Mouse (Mus musculus) thymus, adult 18-20 months (tissue): ENCODE results near the gene Gm20696.
A peak's percentile ranks its signal among the peaks of the same experiment; 100 is the strongest.

Experiments
- DNase-seq, 2 experiments: peaks; one replicate each; pipeline ENCODE4 v3.0.0; 2022; ENCODE audit warnings: mixed read lengths in 2 of 2

Gm20696 gene

DNA sequence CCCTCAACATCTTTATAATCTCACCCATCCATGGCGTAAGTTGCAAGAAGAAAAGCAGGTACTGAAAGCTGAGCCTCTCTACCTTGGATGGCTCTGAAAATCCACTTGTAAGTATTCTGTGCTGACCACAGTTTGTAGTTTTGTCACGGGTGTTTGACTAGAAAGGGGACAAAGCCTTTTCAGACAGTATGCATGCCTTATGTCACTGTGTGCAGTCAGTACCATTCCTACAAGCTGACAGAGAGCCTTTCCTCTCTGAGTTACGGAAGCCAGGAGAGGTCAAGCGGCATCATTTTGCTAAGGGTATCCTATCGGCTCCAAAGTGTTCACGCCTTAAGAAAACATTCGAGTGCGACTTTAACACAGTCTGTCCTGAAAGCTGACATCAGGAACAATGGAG, 346.2 kb downstream of the Gm20696 start:
- no peak for DNase-seq

DNA sequence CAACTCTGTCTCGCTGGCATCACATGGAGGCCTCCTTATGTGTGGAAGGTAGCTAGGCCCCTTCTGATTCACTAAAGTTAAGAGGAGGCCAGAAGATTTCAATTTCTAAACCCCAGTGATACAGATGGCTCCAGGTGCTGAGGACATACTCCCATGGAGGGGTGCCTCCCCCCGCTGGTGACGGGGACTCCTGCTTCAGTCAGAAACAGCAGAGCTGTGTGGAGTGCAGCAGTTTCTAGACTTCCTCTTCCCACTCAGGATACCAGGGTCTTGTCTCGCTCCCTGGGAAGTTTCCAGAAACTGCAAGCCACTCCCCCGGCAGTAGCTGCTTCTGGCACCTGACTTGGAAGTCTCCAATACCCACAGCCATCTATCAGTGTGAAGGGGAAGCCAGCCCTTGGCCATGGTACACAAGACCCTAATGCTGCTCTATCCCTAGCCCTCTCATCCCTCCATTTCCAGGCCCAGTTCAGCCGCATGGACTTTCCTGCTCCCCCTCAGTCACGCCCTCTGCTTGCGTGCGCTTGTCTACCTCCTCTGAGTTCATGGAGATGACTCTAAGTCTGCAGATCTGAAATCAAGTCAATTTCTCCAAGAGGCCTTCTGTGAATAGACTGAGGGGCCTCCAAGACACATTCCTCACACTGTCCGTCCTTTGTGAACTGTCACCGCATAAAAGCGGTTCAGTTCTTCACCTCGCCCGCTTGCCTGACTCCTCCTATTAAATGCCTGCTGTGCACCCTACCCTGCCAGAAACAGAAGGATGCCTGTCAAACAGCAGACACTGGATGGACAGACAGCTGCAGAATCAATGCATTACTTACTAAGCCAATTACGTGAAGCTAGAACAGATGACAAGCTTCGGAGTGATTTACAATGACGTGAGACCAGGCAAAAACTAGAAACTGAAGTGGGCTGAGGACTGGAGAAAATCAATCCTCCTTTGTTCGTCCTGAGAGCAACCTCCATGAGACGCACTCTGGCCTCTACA, 346.9 kb downstream of the Gm20696 start:
- peak in 1 of 2 experiments; percentile 5 for DNase-seq

DNA sequence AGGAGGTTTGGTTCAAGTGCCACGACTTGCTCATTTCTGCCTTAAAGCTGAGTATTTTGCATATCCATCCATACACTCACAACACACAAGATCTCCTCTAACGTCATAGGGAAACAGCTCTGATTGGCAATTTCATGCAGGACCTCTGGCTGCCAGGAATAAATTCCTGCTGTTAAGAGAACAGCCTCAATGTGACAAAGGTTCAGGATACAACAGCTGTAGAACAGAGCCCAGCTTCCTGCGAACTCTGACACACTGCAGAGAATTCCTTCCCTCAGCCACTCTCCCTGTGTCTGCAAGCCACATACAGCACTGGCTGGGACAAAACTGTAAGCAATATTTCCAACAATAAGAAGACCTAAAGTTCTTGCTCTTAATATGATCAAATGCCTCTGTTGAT, 351.9 kb downstream of the Gm20696 start:
- DNase-seq: no peak

DNA sequence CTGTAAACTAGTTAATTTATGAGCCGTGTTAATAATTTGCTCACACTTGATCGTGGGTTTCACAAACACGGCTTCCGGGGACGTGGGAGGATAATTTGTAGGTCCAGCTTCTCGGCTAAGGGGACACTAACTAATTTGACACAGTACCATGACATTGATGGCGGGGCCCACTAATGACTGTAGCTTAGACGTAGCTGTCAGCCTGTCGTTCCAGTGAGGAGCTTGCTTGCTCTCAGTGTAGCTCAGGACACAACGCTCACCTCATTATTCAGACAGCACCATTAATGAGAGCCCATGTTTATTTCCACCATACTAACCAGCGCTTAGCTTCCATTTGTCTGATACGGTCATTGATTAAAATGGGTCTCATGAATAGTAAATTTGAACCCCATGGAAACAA, 356.1 kb downstream of the Gm20696 start:
- no peak for DNase-seq

DNA sequence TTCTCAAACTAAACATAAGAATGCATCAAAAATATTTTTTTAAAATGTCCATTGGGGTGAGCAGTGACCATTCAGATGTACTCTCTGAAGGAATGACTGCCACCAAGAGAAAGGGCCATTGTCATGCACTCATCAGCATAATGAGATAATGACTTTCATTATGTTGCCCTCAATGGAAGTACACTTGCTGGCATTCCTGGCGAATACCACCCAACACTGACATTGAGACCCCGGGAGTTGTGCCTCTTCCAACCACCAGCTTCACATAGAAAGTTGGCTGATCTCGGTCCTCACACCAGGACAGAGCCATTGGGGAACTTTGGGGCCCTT, 356.5 kb downstream of the Gm20696 start:
- no peak for DNase-seq

DNA sequence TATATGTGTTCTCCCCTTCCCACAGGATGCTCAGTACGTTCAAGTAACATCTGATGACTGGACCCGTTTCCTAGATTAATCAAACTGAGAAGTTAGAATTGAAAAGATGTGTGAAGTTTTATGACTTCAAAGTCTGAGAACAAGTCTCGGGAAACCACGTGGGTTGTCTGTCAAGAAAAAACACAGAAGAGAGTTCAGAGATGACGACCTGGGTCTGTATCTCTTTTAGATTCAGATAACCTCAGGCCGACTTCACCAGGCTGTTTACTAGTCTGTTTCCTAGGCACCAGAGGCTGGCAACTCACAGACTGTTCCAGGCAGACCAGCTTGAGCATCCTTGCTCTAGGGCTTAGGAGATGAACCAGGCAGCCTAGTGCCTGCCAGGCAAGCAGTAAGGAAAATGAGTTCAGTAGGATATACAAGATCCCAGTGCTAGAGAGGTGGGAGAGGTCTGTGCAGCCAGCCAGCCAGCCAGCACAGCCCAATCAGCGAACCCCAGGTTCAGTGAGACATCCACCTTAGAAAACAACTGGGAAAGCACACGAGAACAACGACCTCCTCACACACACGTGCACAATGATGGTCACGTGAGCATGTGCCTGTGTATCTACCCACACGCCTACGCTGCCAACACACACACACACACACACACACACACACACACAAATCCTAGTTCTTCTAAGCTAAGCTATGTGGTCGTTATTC, 357.0 kb downstream of the Gm20696 start:
- DNase-seq: no peak

DNA sequence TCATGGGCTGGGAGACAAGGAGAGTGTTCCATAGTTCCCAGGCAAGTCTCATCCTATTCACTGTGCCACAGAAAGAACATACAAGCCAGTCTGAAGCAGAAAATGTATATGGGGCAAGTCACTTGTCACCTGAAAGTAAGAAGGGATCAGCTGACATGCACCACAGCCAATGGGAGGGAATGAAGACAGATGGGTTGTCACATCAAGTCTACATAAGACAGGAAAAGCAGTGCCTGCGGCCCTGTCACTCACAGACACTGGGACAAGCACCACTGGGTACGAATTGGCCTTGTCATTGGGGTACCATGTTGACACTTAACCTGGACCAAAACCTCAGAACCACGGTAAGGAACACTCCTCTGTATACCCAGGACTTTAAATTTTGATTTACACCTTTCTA, 360.8 kb downstream of the Gm20696 start:
- DNase-seq: no peak

DNA sequence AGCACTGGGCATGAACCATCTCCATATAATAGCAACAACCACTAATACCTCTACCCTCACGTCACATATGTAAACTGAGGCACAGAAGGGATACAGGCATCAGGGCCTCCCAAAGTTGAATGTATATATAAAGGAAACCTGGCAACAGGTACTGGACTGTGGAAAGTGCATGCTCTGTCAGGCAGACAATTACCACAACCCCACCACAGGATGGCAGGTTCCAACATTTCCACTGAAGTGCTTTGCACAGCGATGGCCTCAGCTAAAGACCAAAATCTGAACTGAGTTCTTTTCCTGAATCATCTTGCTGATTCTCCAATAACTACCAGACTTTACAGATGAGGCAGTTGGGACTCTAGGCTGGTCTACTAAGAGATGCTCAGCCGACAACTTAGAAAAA, 361.4 kb downstream of the Gm20696 start:
- no peak for DNase-seq

DNA sequence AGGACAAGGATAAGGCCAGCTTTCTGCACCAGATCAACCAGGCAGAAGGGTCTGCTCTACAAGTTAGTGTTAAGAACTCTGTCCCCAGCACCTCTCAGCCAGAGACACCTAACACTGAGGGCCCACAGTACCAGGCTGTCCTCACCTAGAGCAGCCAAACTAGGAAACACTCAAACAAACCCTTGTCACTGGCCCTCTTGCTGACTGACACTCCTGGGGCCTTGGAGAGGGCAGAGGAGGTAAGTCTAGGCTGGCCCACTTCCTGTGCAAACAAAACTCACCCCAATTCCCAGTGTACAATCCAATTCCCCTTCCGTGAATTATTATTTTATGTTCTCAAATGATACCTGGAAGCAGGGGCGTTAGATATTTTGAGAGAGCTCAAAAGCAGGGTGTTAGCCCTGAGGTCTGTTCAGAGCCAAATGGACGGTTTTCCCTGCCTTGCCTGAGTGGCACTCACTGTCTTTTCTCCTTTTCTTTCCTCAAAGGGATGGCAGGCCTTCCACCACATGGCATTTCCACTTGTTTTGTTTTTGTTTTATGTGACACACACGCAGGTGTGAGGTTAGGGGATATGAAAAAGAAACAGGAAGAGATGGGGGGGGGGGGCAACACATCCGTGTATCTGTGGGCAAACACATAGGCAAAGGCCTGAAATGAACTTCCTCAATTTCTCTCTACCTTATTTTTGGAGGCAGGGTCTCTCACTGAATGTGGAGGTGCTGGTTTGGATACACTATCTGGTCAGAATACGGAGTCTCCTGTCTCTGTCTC, 363.7 kb downstream of the Gm20696 start:
- DNase-seq: peak in 1 of 2 experiments; percentile 49

DNA sequence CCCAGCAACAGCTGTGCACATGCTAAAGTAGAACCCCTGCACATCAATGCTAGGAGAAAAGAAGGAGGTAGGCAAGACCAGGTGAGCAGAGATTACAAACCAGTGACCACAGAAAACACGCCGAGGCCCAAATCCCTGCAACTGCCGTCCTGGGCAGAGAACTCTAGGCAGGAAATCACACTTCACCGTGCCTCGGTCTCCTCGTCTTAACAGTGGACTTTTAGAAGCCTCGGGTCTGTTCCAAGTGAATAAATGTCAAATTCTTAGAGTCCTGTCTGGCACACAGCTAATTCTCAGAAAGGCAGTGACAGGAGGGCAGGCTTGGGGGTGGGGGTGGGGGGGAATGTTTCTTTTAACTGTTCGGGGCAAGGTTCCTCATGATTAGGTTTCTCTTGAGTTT, 364.7 kb downstream of the Gm20696 start:
- no peak for DNase-seq

DNA sequence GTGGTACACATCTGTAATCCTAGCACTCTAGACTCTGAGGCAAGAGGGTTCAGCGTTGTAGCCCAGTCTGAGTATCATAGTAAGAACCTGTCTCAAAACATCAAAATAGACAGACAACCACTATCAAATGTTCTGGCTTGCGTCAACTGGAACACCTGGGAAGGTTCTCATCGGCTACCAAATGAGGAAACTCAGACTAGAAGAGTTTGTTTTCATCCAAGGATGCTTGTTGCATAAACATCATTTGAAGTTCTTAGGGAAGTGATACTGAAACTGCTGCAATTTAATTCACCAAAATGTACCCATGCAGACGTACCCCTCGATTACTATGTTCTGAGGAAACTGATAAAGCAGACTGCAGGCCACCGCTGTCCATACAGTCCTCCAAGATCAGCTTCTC, 366.4 kb downstream of the Gm20696 start:
- no peak for DNase-seq

DNA sequence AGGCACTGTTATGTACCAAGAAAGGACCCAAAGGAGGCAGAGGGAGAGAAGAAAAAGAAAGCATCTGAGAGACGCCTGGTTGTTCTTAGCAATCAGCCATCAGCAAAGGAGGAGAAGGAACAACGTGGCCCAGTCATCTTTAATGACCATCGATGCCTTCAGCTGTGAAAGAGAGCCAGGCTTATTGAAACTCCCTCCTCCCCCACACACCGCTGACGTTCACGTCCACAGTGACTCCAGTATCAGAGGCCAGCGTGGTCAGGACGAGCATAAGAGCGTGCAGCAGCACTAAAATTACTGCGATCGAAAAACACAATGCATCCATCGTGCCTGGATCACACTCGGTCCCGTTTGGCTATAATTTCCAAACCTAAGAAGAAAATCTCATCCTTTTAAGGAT, 367.4 kb downstream of the Gm20696 start:
- no peak for DNase-seq

DNA sequence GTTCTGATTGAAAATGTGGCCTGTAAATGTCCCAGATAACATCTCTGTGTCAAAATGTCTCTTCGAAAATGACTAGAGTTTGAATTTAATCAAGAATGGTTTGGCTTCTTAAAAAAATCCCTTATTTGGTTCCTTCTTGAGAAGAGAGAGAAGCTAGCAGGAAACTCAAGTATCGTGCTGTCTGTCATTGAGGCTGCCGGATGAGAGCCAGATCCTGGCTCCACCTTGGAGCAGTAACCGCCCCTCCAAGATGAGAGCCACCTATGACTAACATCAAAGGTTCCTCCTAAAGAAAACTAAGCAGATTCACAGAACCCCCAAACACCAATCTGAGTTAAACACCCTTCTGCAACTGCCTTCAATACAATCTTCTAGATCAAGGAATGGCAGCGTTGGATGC, 369.1 kb downstream of the Gm20696 start:
- no peak for DNase-seq

DNA sequence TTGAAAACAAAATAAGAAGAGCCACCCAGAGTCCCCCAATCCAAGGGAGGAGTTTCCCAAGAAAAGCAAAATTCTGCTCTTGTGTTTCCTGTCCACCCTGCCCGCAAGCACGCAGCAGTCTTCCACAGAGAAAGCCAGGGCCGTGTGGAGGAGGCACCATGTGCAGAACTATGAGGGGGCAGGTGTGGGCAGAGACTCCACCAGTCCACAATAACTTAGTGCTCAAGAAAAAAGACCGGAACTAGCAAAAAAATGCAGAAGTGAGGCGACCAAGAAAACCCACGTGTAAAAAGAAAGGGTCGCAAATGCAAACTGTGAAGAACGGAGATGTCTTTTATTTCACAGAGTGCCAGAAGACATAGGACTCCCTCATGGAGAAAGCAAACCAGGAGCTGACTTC, 371.1 kb downstream of the Gm20696 start:
- DNase-seq: no peak

DNA sequence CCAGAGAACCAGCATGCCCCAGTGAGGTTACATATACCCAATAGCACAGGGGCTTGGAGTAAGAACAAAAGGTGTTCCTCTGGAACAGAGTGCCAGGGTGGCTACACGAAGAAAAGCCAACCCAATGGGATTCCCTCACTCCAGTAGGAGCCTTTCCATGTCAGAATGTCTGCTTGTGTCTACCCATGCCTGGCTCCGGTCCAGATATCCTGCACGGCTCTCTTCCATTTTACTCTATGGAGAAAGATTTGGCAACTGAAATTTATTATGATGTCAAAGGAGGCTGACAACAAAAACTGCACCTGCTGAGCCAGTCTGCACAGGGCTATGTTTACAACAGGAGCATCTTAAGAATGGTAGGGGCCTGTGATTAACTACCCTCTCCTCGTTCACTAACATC, 377.4 kb downstream of the Gm20696 start:
- DNase-seq: no peak

DNA sequence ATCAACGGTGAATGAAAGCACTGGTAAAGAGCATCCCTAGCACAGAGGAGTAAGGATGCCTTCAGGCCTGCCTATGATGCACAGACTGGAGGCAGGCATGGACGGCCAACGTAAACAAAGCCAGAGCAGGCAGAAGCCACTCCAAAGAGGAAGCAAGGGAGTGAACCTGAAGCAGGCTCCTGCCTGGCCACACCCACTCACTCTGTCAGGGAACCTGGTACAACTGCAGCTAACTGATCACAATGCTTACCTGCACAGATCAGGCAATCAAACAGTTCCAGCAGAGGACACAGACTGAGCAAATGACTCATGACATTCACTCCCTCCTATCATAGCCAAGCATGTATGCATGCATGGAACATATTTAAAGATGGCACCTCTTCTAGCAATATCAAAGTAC, 381.6 kb downstream of the Gm20696 start:
- no peak for DNase-seq

DNA sequence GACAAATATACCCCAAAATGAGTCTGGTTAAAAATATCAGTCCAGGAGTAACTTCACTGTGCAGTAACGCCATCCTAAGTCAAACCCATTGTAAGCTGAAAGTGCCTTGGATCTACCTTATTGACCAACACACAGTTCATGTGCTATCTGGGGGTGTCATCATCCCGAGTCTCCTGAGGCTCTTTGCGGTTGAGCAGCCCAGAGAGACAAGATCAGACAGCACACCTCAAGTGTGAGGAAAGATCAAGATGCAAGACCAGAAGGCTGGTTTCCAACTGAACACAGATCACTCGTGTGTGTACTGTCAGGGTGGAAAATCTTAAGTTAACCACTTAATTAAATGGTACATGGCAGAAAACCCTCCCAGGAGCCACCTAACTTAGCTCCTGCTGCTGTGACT, 382.6 kb downstream of the Gm20696 start:
- DNase-seq: no peak

DNA sequence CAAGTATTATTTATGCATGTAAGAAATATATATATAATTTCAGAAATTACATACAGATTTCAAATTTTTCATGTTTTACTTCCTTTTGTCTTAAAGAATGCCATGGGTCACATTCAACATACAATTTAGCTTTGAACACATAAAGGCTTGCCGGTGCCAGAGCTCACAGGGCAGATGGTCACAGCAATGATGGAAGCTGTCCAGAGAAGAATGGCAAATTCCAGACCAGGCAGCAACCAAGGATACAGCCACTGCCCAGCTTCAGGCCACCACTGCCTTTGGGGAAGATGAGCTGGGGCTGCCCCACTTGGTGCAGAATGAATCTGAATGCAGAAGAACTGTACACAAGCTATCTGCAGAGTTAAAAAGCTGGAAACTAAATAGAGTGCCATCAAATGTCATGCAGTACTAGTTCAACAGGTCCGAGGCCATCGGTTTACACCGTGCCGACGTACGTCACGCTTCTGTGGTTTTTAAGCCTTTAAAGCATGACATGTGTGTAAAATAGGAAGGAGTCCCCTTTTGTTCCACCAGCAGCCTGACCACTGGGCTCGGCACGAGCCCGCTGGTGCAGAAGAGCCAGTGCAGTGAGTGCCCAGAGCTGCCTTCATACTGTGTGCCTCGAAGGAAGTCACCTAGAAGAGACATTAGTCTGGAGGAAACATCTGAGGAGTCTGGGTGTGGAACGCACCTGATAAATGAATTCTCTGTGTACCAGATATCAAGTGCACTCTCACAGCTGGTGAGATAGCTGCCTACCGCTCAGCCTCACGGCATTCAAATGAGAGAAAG, 383.5 kb downstream of the Gm20696 start:
- DNase-seq: no peak

DNA sequence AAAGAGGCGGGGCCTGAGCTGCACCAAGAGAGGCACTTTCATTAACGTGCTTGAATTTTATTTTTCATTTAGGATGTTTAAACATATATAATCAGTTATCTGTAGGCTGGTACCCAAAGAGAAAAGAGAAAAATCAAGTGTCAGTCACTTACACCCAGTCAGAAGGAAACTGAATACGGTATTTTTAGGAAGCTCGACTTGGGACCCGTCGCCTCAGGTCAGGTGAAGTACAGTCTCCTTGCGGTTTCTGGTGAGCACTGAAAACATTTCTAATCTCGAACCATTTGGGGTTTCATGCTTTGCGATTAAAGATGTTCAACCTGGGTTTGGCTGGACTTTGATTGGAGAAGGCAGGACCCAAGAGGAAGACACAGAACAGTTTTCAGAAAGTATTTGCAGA, 385.2 kb downstream of the Gm20696 start:
- DNase-seq: no peak

DNA sequence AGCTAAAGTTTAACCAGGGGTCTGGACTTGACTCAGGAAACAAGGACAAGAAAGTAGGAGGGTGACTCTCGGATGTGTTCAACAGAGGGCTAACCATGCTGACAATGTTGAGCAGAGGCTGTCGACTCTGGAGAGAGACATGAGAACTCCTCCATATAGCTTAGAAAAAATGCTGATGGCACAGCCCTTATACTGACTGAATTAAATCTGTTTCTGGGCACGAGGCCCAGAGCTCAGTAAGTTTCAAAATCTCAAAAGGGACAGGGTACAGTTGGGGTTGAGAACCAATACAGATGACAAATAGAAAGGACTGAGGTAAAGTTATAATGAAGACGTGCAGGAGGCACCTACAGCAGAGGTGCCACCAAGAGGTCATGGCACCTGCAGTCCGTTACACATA, 386.0 kb downstream of the Gm20696 start:
- no peak for DNase-seq

DNA sequence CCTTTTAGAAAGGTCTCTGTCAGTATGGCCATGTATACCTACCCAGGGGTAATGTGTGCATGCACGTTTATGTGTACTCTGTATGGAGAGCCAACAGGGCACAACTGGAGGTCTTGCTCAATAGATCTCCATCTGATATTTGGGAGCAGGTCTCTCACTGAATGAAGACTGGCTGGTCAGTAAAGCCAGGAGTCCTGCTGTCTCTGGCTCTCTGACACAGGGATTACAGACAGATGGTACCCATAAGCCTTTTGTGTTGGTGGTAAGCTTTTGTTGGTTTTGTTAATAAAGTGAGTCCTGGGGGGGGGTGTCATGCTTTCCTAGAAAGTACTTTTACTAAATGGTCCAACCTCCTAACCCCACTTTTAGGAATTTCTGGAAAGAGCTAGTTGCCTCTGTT, 389.3 kb downstream of the Gm20696 start:
- DNase-seq: no peak

DNA sequence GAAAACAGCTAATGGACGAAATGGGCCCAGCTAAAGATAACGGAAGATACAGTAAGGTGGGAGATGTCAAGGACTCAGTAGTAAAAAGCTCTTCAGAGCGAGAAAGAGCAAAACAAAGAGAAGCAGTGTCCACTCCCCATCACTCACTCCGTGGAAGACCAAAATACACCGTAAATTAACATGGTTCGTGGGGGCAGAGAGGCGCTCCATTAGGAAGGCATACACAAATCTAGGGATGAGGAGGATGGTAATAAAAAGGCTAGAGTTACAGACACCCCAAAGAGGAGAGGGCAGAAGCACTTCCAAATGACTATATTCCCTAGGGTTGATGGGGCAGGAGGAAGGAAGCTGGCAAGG, 390.3 kb downstream of the Gm20696 start:
- no peak for DNase-seq
